Mouse (Mus musculus) urinary bladder, adult 2 months (tissue): ENCODE results near the gene Cntd1. TPM values are rescaled to one million over a fixed set of nuclear protein-coding genes. Genes with fewer than 3 reads are reported as not detected.
"Not testable (repeated sequence)": the region's sequence is repeated elsewhere in the genome, so short reads cannot be mapped to it uniquely, and the experiment has no call there.

ENCODE experiments used
- DNase-seq: peaks from one replicate; pipeline ENCODE4 v3.0.0; 2022; ENCODE audit warnings: low spot score
- polyA plus RNA-seq: library from polyadenylated mRNA; depleted of rRNA; stranded (reverse); fragments of >200 nt; gene quantifications from 2 replicates; pipeline ENCODE4 v1.2.3, GENCODE M21; 2012; rRNA removed

The Cntd1 gene
- polyA plus RNA-seq, 1 experiment = 1.5 TPM

DNA sequence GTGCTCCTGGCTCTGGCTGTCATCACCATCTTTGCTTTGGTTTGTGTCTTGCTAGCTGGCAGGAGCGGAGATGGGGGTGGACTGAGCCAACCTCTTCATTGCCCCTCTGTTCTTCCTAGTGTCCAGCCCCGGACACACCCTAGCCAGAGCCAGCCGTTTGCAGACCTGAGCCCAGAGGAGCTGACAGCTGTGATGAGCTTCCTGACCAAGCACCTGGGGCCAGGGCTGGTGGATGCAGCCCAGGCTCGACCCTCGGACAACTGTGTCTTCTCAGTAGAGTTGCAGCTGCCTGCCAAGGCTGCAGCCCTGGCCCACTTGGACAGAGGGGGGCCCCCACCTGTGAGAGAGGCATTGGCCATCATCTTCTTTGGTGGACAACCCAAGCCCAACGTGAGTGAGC, 52.1 kb downstream of the Cntd1 start:
- DNase-seq = not testable (repeated sequence)

DNA sequence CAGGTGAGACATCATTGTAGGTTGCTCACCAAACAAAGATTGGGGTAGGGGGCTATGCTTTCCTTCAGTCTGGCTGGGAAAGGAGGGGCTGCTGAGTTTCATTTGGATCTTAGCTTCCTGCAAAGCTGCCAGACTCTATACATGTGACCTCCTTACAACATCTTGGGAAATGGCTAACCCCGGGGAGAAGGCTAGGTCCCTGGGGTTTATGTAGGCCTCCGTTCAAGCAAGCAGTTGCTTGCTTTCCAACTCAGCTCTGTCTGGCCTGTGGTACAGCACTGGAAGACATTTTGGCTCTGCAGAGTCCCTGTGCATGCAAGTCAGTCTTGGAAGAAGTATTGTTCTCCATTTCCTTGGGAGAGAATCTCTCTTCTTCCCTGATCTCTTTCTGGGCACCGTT, 53.7 kb downstream of the Cntd1 start:
- no peak for DNase-seq

DNA sequence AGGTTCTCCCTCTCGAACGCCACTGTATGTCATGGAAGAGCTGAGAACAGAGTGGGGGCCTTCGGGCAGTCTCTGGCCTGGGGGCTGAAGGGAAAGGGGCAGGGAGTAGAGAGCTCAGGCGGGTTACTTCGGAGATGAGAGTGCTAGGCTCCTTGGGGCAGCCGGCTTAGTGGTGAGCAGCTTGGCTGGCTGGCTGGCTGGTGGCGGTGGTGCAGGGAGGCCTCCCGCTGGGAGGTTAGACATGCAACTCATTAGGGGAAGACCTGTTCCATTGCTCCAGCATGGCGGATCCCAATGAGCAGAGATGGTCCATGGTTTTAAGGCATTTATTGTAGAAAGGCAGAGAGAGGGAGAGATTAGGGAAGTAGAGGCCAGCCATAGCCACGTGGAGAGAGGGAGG, 55.2 kb downstream of the Cntd1 start:
- DNase-seq = no peak

GRCm38 (mm10) chr11:101334516-101334915, 55.7 kb downstream of the Cntd1 start:
- DNase-seq = no peak

DNA sequence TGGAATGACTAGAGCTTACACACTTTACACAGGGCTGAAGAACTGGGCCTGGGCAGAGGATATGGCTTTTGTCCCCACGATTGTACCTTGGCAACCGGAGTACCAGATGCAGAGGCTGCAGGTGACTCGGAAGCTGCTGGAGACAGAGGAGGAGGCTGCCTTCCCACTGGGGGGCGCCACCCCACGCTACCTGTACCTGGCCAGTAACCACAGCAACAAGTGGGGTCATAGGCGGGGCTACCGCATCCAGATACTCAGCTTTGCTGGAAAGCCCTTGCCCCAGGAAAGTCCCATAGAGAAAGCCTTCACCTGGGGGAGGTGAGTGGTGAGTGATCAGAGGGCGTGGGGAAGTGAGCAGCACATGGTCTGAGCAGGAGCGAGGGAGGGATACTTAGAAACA, 56.9 kb downstream of the Cntd1 start:
- DNase-seq = no peak

- DNase-seq = no peak
Measured at GRCm38 (mm10) chr11:101338123-101338760, 59.4 kb downstream of the Cntd1 start.

Other genes starting within 250 kb of the Cntd1 start
- gene Naglu, start 209.0 kb upstream of the Cntd1 start, polyA plus RNA-seq = 27.2 and 29.0 TPM in 2 replicates
- gene Hsd17b1, start 200.6 kb upstream of the Cntd1 start, polyA plus RNA-seq = 0.56 and 0.57 TPM in 2 replicates
- gene Coasy, start 196.4 kb upstream of the Cntd1 start, polyA plus RNA-seq = 25.8 and 38.8 TPM in 2 replicates
- 34.1 and 38.0 TPM in 2 replicates for gene Mlx, start 191.7 kb upstream of the Cntd1 start, polyA plus RNA-seq
- gene Psmc3ip, start 183.6 kb upstream of the Cntd1 start, polyA plus RNA-seq = 7.1 and 7.9 TPM in 2 replicates
- gene Retreg3, start 159.1 kb upstream of the Cntd1 start, polyA plus RNA-seq = 66.2 and 67.3 TPM in 2 replicates
- gene Tubg1, start 159.1 kb upstream of the Cntd1 start, polyA plus RNA-seq = 4.3 and 11.0 TPM in 2 replicates
- gene Tubg2, start 123.1 kb upstream of the Cntd1 start, polyA plus RNA-seq = 3.3 and 5.0 TPM in 2 replicates
- gene Cntnap1, start 108.5 kb upstream of the Cntd1 start, polyA plus RNA-seq = 4.2 and 5.8 TPM in 2 replicates
- 33.9 and 35.6 TPM in 2 replicates for gene Plekhh3, start 107.7 kb upstream of the Cntd1 start, polyA plus RNA-seq
- 0.19 and 0.21 TPM in 2 replicates for gene Ccr10, start 103.6 kb upstream of the Cntd1 start, polyA plus RNA-seq
- gene Ezh1, start 52.5 kb upstream of the Cntd1 start, polyA plus RNA-seq = 45.0 and 45.7 TPM in 2 replicates
- gene Ramp2, start 33.0 kb upstream of the Cntd1 start, polyA plus RNA-seq = 79.5 and 82.0 TPM in 2 replicates
- 73.3 and 91.1 TPM in 2 replicates for gene Vps25, start 25.3 kb upstream of the Cntd1 start, polyA plus RNA-seq
- 7.4 and 10.6 TPM in 2 replicates for gene Wnk4, start 18.4 kb upstream of the Cntd1 start, polyA plus RNA-seq
- gene Coa3, start 102 bp downstream of the Cntd1 start, polyA plus RNA-seq = 155 and 156 TPM in 2 replicates
- 147 and 154 TPM in 2 replicates for gene Becn1, start 23.3 kb downstream of the Cntd1 start, polyA plus RNA-seq
- gene Psme3, start 37.2 kb downstream of the Cntd1 start, polyA plus RNA-seq = 60.6 and 68.7 TPM in 2 replicates
- gene Aoc2, start 46.1 kb downstream of the Cntd1 start, polyA plus RNA-seq = 3.8 and 4.8 TPM in 2 replicates
- 59.2 and 75.5 TPM in 2 replicates for gene Aoc3, start 51.6 kb downstream of the Cntd1 start, polyA plus RNA-seq
- gene G6pc, start 88.5 kb downstream of the Cntd1 start, polyA plus RNA-seq = not detected in 2 replicates
- 26.1 and 27.7 TPM in 2 replicates for gene Aarsd1, start 138.6 kb downstream of the Cntd1 start, polyA plus RNA-seq
- 0.95 and 1.0 TPM in 2 replicates for gene Gm27029, start 145.8 kb downstream of the Cntd1 start, polyA plus RNA-seq
- gene Rundc1, start 146.1 kb downstream of the Cntd1 start, polyA plus RNA-seq = 22.1 and 22.9 TPM in 2 replicates
- gene Ptges3l, start 146.3 kb downstream of the Cntd1 start, polyA plus RNA-seq = 21.1 and 28.2 TPM in 2 replicates
- gene Rpl27, start 163.3 kb downstream of the Cntd1 start, polyA plus RNA-seq = 932 and 1,046 TPM in 2 replicates
- gene Ifi35, start 169.4 kb downstream of the Cntd1 start, polyA plus RNA-seq = 66.6 and 79.9 TPM in 2 replicates
- gene Rnd2, start 186.0 kb downstream of the Cntd1 start, polyA plus RNA-seq = 19.2 TPM in 2 replicates
- gene Vat1, start 187.2 kb downstream of the Cntd1 start, polyA plus RNA-seq = 172 and 197 TPM in 2 replicates